Mouse (Mus musculus) 3T3-L1 (cell line): Measurements from ENCODE around the gene Sypl2.
A peak's percentile ranks its signal among the peaks of the same experiment; 100 is the strongest.
"Not testable (repeated sequence)": the region's sequence is repeated elsewhere in the genome, so short reads cannot be mapped to it uniquely, and the experiment has no call there.

Experiments used
- DNase-seq: peaks from one replicate; pipeline ENCODE4 v3.0.0-alpha.2; 2015; ENCODE audit warnings: low read depth, low spot score

The Sypl2 gene

DNA sequence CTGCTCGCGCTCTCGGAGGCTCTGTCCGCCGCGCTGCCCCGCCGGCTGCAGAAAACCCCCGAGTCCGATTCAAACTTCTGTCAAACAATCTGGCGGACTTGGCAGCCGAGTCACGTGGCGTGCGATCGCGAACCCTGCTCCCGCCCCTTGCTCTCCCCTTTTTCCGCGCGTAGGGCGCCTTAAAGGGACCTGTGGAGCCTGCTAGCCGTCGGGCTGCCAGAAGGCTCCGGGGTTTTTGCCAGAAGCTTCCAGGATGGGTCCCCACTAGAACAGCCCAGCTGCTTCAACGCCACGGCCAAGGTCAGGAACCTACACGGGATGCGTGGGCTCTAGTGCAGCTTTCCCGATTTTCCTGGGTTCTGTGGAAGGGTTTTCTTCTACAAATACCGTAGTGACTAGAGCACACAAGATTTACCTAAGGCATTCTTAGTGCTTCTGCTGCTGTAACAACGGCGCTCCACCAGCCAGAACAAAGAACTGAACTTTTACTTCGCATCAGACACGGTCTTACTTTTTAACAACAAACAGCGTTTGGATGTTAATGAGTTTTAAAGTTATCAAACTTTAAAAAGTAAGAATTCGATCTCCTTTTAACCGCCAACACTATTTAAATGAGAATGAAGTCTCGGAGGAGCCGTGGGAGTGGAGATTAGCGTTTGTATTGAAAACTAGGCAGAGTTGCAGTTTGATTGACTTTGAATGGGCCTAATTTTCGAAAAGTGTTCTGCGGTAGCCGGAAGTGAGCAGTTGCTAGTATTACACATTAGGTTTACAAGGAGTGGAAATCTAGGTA, at the start of gene Sypl2:
Gene Sypl2, minus strand, starts transcription at position 91 of the 793 bp plus-strand sequence.
- DNase-seq: no peak

DNA sequence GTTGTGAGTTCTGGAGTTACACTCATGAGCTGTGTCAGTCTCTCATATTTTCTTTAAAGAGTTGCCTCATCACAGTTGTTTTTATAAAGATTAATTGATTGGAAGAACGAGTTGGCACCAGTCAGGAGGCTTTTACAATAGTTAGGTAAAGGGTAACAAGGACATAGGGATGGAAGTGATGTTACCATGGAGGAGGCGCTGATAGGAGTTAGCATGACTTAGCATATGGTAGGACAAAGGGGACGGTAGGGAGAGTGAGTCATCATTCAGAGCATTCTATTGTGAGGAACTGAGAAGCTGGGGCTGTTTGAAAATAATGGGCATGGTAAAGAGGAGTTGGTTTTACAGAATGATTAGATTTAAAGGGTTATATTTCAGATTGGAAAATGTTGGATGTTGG, 32.9 kb upstream of the Sypl2 start:
- DNase-seq: peak; percentile 70

DNA sequence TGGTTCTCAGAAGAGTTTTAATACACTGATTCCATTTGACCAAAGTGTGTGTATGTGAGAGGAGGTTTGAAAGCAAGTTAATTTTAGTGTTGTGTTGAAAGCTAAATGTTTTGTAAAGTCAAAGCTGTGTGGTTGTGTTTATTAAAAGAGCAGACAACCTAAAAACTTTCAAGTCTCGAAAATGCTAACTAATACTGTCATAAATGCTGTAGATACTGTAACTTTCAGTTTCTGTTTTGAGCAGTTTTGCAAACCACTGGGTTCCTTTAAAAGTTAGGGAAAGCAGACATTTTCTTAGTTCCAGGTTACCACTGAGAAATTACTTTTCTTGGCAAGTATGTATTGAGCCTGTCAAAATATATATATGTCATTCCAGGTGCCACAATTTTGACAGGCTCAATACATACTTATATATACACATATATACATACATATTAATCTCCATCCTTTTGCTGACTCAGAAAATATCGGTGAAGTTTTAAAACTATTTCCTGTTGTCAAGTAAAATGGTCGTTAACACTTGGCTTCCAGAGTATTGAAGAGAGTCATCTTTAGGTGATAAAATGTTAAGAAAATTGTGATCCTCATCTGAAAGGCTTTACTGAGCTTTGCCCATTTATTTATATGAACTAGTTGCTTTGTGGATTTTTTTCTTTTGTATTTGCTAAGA, 31.5 kb upstream of the Sypl2 start:
- peak; percentile 42 for DNase-seq

DNA sequence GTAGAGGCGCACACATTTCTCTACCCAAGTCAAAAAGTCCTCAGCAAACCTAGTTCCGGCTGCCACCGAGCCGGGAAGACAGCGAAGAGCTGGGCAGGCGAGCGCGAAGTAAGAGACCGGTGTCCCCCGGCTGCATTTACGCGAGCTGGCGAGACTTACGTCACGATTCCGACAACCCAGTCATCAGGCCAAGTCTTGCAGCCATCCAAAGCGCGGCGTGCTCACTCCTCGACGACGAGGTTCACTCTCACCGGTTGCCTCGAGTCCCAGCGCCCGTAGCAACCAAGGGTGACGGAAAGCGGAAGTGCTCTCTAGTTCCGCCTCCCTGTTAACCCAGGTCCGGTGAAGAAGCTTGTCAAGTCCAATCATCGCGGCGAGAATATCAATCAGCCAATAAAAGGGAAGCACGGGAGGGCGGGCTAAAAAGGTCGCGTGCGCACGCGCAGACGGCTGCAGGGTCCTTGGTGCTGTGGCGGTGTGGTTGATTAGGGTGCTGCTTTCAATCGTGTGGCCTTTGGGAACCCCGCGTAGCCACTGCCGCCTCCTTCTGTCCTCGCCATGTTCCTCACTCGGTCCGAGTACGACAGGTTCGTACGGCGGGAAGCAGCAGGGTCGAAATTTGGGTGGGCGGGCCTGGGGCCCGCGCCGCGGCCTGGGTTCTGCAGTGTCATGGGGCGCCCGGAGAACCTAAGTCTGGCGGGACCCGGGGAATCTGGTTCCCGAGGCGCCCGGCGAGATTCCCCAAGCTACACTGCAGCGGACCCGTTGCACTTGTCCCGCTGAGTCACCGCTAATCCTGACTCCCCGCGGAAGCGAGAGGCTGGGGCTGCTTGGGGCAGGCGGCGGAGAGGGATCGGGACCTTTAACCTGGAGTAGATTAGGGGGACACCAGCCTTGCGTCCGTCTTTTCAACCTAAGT, 30.5 kb upstream of the Sypl2 start, which contains the start of gene Psma5:
Gene Psma5, plus strand, starts transcription at position 208 of the 919 bp plus-strand sequence.
- DNase-seq: peak; percentile 100

DNA sequence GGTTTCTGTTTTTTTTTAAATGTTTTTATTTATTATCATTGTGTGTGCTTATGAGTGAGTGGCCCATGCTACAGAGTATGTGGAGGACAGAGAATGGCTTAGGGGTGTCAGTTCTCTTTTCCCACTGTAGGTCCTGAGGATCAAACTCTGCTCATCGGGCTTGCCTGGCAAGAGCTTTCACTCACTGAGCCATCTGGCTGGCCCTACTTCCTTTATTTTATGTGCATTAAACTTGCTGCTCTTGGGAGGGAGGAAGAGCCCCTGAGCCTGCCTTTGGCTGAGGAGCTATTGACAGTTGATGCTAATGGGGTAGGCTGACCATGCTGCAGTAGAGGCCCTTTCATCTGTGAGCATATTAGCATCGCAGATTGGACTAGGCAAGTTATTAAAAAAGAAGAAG, 20.4 kb upstream of the Sypl2 start:
- DNase-seq: no peak

DNA sequence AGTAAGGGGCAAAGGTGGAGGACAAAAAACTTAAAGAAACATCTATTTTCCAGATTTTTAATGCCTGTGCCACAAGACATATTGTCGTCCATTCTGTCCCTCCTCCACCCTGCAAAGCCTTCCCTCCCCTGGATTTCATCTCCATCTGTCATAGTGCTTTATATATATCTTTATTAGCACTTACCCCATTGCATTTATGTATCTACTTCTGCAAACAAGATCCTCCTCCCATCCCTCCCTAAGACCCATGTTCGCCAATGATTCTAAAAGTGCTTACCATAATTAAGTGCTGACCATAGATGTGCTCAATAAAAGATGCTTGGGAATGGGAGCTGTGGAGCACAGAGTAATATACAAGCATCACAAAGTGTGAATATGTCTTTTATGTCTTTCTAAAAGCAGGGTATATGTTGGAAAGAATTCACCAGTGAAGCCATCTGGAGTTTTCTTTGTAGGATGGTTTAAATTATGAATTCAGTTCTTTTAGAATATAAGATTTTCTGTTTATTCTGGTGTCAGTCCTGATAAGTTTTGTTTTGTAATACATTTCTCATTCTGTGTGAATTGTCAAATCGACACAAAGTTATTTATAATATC, 14.9 kb upstream of the Sypl2 start:
- DNase-seq: no peak

DNA sequence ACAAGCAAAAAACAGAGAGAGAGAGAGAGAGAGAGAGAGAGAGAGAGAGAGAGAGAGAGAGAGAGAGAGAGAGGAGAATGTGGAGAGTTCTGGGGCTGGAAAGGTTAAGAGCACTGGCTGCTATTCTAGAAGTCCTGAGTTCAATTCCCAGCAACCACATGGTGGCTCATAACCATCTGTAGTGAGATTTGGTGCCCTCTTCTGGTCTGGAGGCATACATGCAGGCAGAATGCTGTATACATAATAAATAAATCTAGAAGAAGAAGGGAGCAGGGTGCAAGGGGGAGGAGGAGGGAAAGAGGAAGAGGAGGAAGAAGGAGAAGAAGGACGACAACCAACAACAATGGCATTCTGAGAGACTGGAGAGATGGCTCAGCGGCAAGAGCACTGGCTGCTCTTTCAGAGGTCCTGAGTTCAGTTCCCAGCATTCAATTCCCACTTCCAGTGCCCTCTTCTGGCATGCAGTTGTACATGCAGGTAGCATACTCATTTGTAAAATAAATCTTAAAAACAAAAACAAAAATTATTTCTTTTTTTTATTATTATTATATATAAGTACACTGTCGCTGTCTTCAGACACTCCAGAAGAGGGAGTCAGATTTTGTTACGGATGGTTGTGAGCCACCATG, 11.1 kb upstream of the Sypl2 start:
- not testable (repeated sequence) for DNase-seq

DNA sequence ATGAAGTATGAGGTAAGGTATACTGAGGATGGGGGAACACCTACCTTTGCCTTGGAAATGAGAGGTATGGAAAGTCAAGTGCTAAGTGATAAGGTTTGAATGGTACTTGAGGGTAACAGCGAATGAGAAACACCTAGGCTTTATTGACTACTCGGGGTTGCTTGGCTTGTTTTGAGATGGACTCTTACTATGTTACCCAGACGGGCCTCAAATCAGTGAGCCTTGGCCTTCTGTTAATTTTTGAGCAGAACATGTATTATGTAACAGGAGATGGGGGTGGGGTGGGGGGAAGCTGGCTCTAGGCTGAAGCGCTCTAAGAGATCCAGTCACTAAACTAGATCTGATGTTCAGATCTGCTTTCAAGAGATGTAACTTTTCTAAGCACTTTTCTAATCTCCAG, 5.2 kb upstream of the Sypl2 start:
- DNase-seq: no peak

DNA sequence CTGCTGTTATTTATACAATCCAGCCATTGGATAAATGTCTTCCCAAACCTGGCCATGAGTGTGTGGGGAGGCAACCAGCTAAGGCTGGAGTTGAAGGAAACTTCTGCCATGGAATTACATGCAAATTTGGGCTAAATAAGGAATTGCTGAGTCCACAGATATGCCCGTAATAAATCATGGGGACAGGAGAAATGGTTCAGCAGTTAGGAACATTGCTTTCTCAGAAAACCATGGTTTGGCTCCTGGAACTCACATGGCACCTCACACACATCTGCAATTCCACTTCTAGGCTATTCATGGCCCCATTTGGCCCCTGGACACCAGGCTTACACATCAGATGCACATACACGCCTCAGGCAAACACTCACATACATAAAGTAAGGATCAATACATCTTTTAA, 1.1 kb upstream of the Sypl2 start:
- no peak for DNase-seq

DNA sequence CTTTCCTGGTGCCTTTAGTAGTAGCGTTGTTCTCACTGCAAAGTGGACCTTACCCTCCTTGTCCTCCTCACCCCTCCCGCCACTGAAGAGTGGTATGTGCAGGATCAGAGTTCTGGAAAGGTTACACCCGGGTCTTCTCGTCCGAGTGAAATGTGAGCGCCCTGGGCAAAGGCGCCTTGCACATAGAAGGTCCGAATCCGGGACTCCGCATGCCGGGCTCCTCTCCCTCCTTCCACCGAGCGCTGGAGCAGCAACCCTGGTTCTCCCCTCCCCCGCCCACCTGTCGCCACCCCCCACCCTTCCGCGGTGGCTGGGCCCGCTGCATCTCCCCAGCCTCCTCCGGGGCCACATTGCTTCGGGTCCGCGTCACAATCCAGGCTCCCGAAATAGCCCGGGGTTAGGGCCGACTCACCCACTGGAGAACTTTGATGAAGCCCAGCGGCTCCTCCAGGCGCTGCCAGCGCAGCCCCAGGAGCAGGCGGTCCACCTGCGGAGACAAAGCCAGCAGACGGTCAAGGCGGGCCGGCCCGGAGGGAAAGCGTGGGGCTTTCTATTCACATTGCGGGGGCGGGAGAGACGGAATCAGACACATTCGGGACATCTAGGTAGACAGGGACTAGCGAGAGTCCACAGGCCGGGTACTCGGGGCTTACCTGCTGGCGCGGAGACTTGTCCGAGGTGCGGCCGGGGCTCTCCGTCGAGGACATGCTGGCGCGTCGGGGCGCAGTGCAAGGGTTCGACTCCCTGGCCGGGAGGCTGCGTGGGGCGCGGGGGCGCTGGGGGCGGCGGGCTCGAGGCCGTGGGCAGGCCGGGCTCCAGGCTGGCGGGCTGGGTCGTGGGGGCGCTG, 514 bp downstream of the Sypl2 start:
- DNase-seq: no peak

DNA sequence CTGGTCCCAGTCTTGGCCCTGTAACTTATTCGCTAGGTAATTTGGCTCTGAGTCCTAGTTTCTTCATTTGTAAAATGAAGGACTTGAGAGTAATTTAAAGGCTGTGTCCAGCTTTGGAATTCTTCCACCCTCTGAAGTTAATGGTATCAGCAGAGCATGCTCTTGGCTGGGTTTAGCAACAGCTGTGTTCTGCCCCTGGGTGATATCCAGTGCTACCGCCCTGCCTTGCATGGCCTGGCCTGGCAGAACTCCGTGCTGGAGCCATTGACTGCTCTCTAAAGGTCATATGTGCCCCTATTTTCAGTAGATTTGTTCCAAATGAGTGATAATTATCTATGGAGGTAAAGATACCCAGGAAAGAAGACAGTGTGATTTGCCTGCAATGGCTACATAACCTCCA, 5.8 kb downstream of the Sypl2 start:
- DNase-seq: no peak

DNA sequence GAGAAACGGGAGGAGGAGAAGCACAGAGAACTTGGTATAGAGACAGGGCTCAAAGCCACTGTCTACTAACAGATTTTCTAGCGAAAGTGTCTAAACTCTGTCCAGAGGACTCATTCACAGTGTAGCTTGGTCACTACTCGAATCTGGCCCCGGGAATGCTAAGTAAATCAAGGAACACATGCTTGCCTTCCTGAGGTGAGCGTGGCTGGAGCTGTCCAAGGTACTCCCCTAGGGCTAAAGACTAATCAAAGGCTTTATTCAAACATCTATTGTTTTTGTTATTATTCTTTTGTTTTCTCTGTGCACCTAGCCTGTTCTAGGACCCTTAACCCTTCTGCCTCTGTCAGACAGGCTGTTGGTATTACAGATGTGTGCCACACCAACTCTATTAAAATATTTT, 11.7 kb downstream of the Sypl2 start:
- peak; percentile 68 for DNase-seq

DNA sequence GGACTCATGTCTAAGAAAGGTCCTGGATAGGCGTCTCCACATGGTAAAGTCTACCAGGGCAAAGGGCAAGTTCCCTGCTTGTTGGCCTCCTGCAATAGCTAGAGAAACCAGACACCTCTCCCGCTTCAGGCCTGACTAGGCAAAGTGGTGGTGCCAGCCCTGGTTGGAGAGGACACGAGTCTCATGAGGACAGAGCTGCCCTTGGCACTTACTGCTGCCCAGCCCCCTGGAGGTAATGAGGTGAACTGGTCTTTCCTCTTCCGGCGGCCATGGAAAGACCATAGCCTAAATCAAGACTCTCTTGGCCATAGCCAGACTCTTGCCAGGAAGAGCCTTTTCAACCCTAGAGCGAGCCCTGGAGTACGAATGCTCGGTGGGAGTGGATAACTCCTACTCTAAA, 14.0 kb downstream of the Sypl2 start:
- DNase-seq: peak; percentile 23

DNA sequence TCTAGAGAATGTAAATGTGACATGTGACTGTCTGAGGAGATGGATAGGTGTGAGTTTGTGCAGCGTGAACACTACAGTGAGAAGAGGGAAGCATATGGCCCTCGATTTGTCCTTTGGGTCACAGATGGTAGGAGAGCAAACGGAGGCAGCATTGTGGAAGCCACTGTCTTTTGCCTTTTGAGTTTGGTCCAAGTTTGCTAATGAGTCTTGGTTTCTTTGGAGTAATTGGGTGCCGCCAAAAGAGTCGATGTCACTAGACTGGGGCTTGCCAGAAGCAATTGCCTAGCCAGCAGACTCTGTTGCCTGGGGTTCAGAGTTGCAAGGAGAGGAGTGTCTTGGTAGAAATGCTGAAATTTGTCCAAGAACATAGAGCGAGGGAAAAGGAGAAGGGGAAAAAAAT, 14.6 kb downstream of the Sypl2 start:
- DNase-seq: no peak

DNA sequence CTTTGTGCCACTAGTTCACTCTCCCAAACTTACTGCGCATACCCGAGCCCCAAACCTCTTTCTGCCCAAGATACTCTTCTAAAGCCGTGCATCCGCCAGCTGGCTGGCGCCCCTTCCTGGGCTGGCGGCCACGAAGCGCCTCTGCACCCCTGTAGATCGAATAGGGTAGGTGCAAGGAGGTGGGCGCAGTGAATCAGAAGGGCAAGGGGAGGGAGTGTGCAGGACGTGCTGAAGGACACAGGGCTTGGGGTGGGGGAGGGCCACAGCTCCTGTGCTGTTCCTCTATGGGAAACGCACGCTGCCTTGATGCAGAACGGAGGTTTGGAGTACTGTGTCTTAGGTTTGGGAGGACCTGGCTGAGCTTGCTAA, 15.7 kb downstream of the Sypl2 start, which contains the start of gene Atxn7l2:
Gene Atxn7l2, minus strand, starts transcription at position 164 of the 369 bp plus-strand sequence.
- DNase-seq: no peak

DNA sequence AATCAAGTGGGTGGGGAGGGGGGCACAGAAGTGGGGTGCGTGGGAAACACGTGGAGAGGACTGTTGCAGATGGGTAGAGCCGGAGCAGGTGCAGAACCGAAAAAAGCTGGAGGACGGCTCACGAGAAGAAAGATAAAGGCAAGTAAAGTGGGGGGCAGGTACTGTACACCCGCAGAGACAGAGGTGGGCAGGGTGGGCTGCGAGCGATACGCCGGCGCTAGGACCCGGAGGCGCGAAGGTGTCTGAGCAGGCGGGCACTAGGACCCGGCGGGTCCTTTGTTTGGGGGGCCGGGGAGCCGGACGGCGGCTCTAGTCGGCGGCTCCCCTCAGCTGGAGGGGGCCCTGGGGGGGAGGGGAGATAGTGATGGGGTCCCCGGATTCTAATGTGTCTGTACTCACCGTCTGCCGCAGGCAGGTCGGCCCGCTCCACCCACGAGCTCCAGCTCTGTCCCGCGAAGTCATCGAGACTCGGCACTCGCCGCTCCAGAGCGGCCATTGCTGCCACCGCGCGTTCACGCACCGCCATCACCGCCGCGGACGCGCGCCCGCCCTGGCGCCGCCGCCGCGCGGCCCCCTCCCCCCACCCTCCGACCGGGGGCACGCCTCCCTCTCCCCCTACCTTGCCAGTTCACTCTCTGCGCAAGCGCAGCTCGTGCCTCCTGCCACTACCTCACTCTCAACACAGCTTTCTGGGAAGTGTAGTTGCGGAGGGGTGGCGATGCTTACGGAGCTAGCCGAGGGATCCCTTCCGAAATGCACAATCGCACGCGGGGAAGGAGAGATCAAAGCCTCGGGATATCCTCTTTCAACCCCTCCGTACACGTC, 16.3 kb downstream of the Sypl2 start:
- peak; percentile 98 for DNase-seq

DNA sequence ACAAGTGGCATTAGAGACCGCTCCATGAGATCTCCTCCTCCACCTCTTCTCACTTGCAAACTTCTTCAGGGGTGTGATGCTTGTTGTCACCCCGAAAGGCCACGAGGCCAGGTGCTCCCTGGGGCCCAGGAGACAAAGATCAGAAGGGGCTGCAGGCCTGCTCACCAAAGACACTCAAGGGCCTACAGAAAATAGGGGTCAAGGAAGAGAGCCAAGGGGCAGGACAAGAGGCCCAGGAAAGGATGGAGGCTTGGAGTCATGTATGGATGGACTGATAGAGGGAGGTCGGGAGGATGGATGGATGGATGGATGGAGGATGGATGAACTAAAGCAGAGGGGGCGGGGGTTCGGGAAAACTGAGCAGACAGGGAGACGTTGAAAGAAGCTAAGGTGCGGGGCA, 16.9 kb downstream of the Sypl2 start:
- peak; percentile 31 for DNase-seq

DNA sequence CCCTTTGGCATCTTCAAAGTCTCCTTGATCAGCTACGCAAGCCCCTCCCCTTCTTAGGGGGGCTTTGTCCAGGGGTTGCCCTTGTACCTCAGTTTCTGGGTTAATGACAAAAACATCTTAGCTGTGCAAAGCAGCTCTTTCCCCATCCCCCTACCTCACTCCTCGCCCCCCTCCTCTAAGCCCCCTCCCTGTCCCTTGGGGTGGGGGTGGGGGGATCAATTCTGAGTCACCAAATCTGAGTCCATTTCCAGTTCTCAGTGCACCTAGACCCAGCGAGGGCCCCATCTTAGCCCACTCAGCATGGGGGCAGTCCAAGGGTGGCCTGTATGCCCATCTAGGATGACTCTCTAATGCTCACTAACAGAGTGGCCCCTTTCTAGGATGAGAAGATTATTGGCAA, 17.4 kb downstream of the Sypl2 start:
- DNase-seq: no peak

DNA sequence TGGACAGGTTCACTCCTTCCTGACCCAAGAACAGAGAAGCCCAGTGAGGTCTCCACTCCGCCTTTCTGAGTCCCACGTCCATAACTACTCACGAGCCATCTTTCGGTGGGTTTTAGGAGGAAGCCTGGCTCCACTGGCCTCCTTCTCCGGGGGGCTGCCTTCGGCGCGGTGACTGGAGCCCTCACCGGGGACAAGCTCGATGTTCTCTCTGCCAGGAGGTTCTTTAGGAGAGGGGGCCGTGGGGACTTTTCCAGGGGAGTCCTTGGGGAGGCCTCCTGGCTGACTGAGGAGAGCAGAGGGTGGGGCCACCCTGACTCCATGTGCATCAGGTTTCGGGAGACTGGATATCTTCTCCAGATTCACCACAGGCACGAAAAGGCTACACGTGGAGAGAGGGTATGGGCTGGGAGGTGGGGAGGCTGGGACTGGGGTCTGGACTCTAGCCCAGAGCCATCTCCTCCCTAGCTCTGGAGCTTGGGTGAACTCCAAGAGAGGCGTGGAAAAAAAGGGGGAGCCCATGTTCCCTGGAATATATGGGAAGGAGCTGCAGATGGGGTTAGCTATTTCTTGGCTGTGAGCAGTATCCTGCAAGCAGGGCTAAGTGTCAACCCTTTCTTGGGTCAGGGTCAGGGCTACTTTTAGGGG, 19.6 kb downstream of the Sypl2 start:
- no peak for DNase-seq
